Mouse (Mus musculus) MEL (cell line): Measurements from ENCODE around the gene Slc38a2. TPM values are rescaled to one million over a fixed set of nuclear protein-coding genes. Genes with fewer than 3 reads are reported as not detected.

Experiments
- DNase-seq: peaks from one replicate; pipeline ENCODE4 v3.0.0; 2011; ENCODE audit warnings: low read depth, low spot score
- H3K27ac ChIP-seq: 2 replicates; pipeline ENCODE4 v1.5.1; 2012; ENCODE audit warnings: low read depth, mild to moderate bottlenecking, control low read depth, low read length, moderate library complexity; ENCODE audit not compliant: control insufficient read depth
- H3K27me3 ChIP-seq, 2 experiments: fragments of 150-350 bp in 1 of 2; sonication (generic) in 1 of 2; 2 replicates each; pipeline ENCODE4 v1.6.1; 2012; ENCODE audit warnings: low read length in 2 of 2, mild to moderate bottlenecking in 2 of 2, improper control_type of control experiment in 1 of 2, moderate library complexity in 1 of 2; ENCODE audit not compliant: insufficient read depth in 2 of 2, control insufficient read depth in 1 of 2
- H3K36me3 ChIP-seq, 2 experiments: 2 replicates each; pipeline ENCODE4 v1.6.1; 2012 to 2014; ENCODE audit warnings: low read length in 2 of 2, improper control_type of control experiment in 1 of 2, inconsistent platforms in 1 of 2, mild to moderate bottlenecking in 1 of 2; ENCODE audit not compliant: insufficient read depth in 2 of 2, control insufficient read depth in 1 of 2
- H3K4me1 ChIP-seq, 2 experiments: fragments of 150-350 bp in 1 of 2; sonication (generic) in 1 of 2; 2 replicates each; pipeline ENCODE4 v1.6.1; 2012; ENCODE audit warnings: low read length in 2 of 2, improper control_type of control experiment in 1 of 2, mild to moderate bottlenecking in 1 of 2; ENCODE audit not compliant: insufficient read depth in 2 of 2, control insufficient read depth in 1 of 2
- H3K4me3 ChIP-seq, 2 experiments: fragments of 150-350 bp in 1 of 2; sonication (generic) in 1 of 2; 2 replicates each; pipeline ENCODE4 v1.5.1; 2012; ENCODE audit warnings: low read depth in 2 of 2, low read length in 2 of 2, mild to moderate bottlenecking in 2 of 2, moderate library complexity in 2 of 2, control low read depth in 1 of 2, improper control_type of control experiment in 1 of 2; ENCODE audit not compliant: control insufficient read depth in 1 of 2, insufficient read depth in 1 of 2
- H3K79me2 ChIP-seq: 2 replicates; pipeline ENCODE4 v1.6.1; 2012; ENCODE audit warnings: mild to moderate bottlenecking, low read length, moderate library complexity; ENCODE audit not compliant: control insufficient read depth, poor library complexity, insufficient read depth
- H3K9ac ChIP-seq: 2 replicates; pipeline ENCODE4 v1.6.1; 2012; ENCODE audit warnings: low read depth, mild to moderate bottlenecking, control low read depth, low read length, moderate library complexity; ENCODE audit not compliant: control insufficient read depth, poor library complexity, severe bottlenecking
- H3K9me3 ChIP-seq: fragments of 150-350 bp; sonication (generic); replicated peaks from 2 replicates; pipeline ENCODE4 v1.6.1; 2012; ENCODE audit warnings: mild to moderate bottlenecking, low read length, improper control_type of control experiment, moderate library complexity; ENCODE audit not compliant: insufficient read depth
- CHD1 ChIP-seq: IDR thresholded peaks from 2 replicates; pipeline ENCODE4 v1.6.1; 2012; ENCODE audit warnings: low read depth, mild to moderate bottlenecking, inconsistent platforms, low read length, improper control_type of control experiment
- CHD2 ChIP-seq: IDR thresholded peaks from 2 replicates; pipeline ENCODE4 v1.6.1; 2011; ENCODE audit warnings: low read length, improper control_type of control experiment
- ELF1 ChIP-seq: IDR thresholded peaks from 2 replicates; pipeline ENCODE4 v1.6.1; 2014; ENCODE audit warnings: low read depth, mild to moderate bottlenecking, inconsistent platforms, low read length, improper control_type of control experiment, moderate library complexity
- EP300 ChIP-seq, 2 experiments: IDR thresholded peaks; 2 replicates each; pipeline ENCODE4 v1.6.1; 2011; ENCODE audit warnings: improper control_type of control experiment in 2 of 2, low read length in 2 of 2, low read depth in 1 of 2, mild to moderate bottlenecking in 1 of 2
- ETS1 ChIP-seq: IDR thresholded peaks from 2 replicates; pipeline ENCODE4 v1.6.1; 2012; ENCODE audit warnings: low read depth, mild to moderate bottlenecking, inconsistent platforms, low read length, improper control_type of control experiment, moderate library complexity
- GATA1 ChIP-seq: IDR thresholded peaks from 2 replicates; pipeline ENCODE4 v1.6.1; 2011; ENCODE audit warnings: low read depth, low read length, improper control_type of control experiment
- MAFK ChIP-seq: IDR thresholded peaks from 2 replicates; pipeline ENCODE4 v1.6.1; 2011; ENCODE audit warnings: low read depth, mild to moderate bottlenecking, low read length, improper control_type of control experiment, borderline replicate concordance
- MAX ChIP-seq: IDR thresholded peaks from 2 replicates; pipeline ENCODE4 v1.6.1; 2011; ENCODE audit warnings: low read length, improper control_type of control experiment
- MYB ChIP-seq: IDR thresholded peaks from 2 replicates; pipeline ENCODE4 v1.6.1; 2011; ENCODE audit warnings: mild to moderate bottlenecking, low read depth, low read length, improper control_type of control experiment
- MYC ChIP-seq: IDR thresholded peaks from 2 replicates; pipeline ENCODE4 v1.6.1; 2011; ENCODE audit warnings: low read depth, mild to moderate bottlenecking, low read length, improper control_type of control experiment, moderate library complexity
- NELFE ChIP-seq: IDR thresholded peaks from 2 replicates; pipeline ENCODE4 v1.6.1; 2011; ENCODE audit warnings: low read depth, low read length, improper control_type of control experiment
- POLR2A ChIP-seq, 2 experiments: IDR thresholded peaks; 2 replicates each; pipeline ENCODE4 v1.6.1; 2011 to 2012; ENCODE audit warnings: low read length in 2 of 2, mild to moderate bottlenecking in 2 of 2, control low read depth in 1 of 2, improper control_type of control experiment in 1 of 2, low read depth in 1 of 2, moderate library complexity in 1 of 2; ENCODE audit not compliant: control insufficient read depth in 1 of 2, insufficient read depth in 1 of 2, poor library complexity in 1 of 2
- POLR2AphosphoS5 ChIP-seq: IDR thresholded peaks from 2 replicates; pipeline ENCODE4 v1.6.1; 2012; ENCODE audit warnings: low read depth, borderline replicate concordance, mild to moderate bottlenecking, inconsistent platforms, low read length, moderate library complexity, mixed read lengths
- RAD21 ChIP-seq: IDR thresholded peaks from 2 replicates; pipeline ENCODE4 v1.6.1; 2011; ENCODE audit warnings: mild to moderate bottlenecking, low read depth, low read length, improper control_type of control experiment
- RCOR1 ChIP-seq: IDR thresholded peaks from 2 replicates; pipeline ENCODE4 v1.6.1; 2012; ENCODE audit warnings: low read depth, mild to moderate bottlenecking, inconsistent platforms, low read length, improper control_type of control experiment
- SIN3A ChIP-seq: IDR thresholded peaks from 2 replicates; pipeline ENCODE4 v1.6.1; 2012; ENCODE audit warnings: low read length, improper control_type of control experiment, inconsistent platforms
- TAL1 ChIP-seq: IDR thresholded peaks from 2 replicates; pipeline ENCODE4 v1.6.1; 2012; ENCODE audit warnings: mild to moderate bottlenecking, inconsistent platforms, low read length, moderate library complexity, mixed read lengths
- TBP ChIP-seq: IDR thresholded peaks from 2 replicates; pipeline ENCODE4 v1.8.0; 2011; ENCODE audit warnings: low read depth, low read length, improper control_type of control experiment
- TCF12 ChIP-seq: IDR thresholded peaks from 2 replicates; pipeline ENCODE4 v1.6.1; 2014; ENCODE audit warnings: low read depth, mild to moderate bottlenecking, inconsistent platforms, low read length, improper control_type of control experiment, moderate library complexity
- UBTF ChIP-seq: IDR thresholded peaks from 2 replicates; pipeline ENCODE4 v1.6.1; 2012; ENCODE audit warnings: low read depth, mild to moderate bottlenecking, inconsistent platforms, low read length, improper control_type of control experiment, moderate library complexity, borderline replicate concordance; ENCODE audit not compliant: insufficient read depth
- USF1 ChIP-seq: IDR thresholded peaks from 2 replicates; pipeline ENCODE4 v1.6.1; 2014; ENCODE audit warnings: low read depth, mild to moderate bottlenecking, inconsistent platforms, low read length, improper control_type of control experiment, moderate library complexity
- USF2 ChIP-seq, 2 experiments: IDR thresholded peaks; 2 replicates each; pipeline ENCODE4 v1.6.1; 2011 to 2012; ENCODE audit warnings: improper control_type of control experiment in 2 of 2, low read length in 2 of 2, borderline replicate concordance in 1 of 2, inconsistent platforms in 1 of 2, low read depth in 1 of 2, mild to moderate bottlenecking in 1 of 2; ENCODE audit not compliant: insufficient read depth in 1 of 2
- ZKSCAN1 ChIP-seq: IDR thresholded peaks from 2 replicates; pipeline ENCODE4 v1.6.1; 2012; ENCODE audit warnings: low read depth, mild to moderate bottlenecking, inconsistent platforms, low read length, improper control_type of control experiment, moderate library complexity
- polyA plus RNA-seq, 2 experiments: library from polyadenylated mRNA; stranded (reverse) in 1 of 2; unstranded in 1 of 2; fragments of >175 nt in 1 of 2; fragments of >200 nt in 1 of 2; gene quantifications; 2 replicates each; pipeline versions ENCODE4 v1.2.1 to v1.2.4; 2012; ENCODE audit warnings: low replicate concordance in 2 of 2, low read depth in 1 of 2; ENCODE audit not compliant: insufficient read length in 2 of 2, insufficient read depth in 1 of 2, missing spikeins in 1 of 2
- total RNA-seq: library from RNA; depleted of rRNA; stranded (reverse); fragments of 300-350 nt; gene quantifications from 2 replicates; pipeline ENCODE4 v1.2.3, GENCODE M21; 2012

Gene Slc38a2
- total and polyA plus RNA-seq, 3 experiments, result 80.6 to 590 (median 177) TPM

DNA sequence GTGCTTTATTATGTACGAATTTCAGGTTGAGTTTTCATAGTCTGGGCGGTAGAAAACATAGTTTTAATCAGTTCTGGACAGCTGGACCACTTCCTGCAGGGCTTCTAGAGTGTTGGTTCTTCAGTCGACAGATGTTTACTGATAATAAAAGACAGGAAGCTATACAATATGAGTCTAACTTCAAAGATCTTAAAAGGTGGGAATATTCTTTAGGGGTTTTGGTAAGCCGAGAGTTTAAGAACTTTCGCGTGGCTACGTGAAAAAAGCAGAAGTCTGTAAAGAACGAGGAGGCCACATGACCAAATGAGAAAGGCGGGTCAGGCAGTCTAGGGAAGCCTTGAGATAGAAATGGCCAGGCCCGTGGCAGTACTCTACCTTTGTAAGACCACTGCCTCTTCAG lies 29.5 kb upstream of the Slc38a2 start:
- peak overlapping the region; percentile 73 for H3K27ac ChIP-seq
- no peaks in the 10 kb centered on the region for H3K9me3 ChIP-seq
- peak; percentile 95 for DNase-seq
- peaks cover 10 to 27% of the 10 kb centered on the region in 2 experiments for H3K4me1 ChIP-seq
- H3K27me3 ChIP-seq, result no peaks in the 10 kb centered on the region
- H3K36me3 ChIP-seq, result peaks cover 0 to 26% of the 10 kb centered on the region in 2 experiments; a peak in 2 of 4 replicates
- H3K4me3 ChIP-seq, result no peak overlapping the region
- peak overlapping the region; percentile 12 for H3K9ac ChIP-seq
- peak; percentile 96 for TF ChIP-seq TCF12
- no peak for TF ChIP-seq RAD21
- TF ChIP-seq GATA1, result peak; percentile 97
- no peak for TF ChIP-seq ZKSCAN1
- peak; percentile 93 to 95 for TF ChIP-seq EP300 (IDR thresholded peaks at IDR 0.05; ENCODE audit: low read depth in 1 of 2, low read length in 2 of 2)
- TF ChIP-seq TBP, result 0 out of 2 replicates have a peak, but pooled peaks have one; percentile 49
- TF ChIP-seq USF2 (IDR thresholded peaks at IDR 0.05; ENCODE audit: borderline replicate concordance in 1 of 2, insufficient read depth in 1 of 2, low read depth in 1 of 2, low read length in 2 of 2), result peak; percentile 31 to 76; a peak in 2 of 4 replicates
- 0 out of 2 replicates have a peak, but pooled peaks have one; percentile 8 for TF ChIP-seq ELF1
- TF ChIP-seq USF1, result peak; percentile 95
- TF ChIP-seq SIN3A, result no peak; the same call in none of the 2 replicates
- TF ChIP-seq UBTF, result no peak
- TF ChIP-seq ETS1, result peak; percentile 91
- peak; percentile 60 for TF ChIP-seq CHD2
- peak; percentile 97 for TF ChIP-seq MYC
- peak; percentile 95 for TF ChIP-seq MAX
- TF ChIP-seq NELFE, result 0 out of 2 replicates have a peak, but pooled peaks have one; percentile 10
- TF ChIP-seq MYB, result no peak
- TF ChIP-seq RCOR1, result peak; percentile 63; the same call in 1 of the 2 replicates
- peak in 1 of 2 experiments; percentile 40; a peak in 1 of 4 replicates for TF ChIP-seq POLR2A (IDR thresholded peaks at IDR 0.05; ENCODE audit: control insufficient read depth in 1 of 2, insufficient read depth in 1 of 2, low read depth in 1 of 2, low read length in 2 of 2, poor library complexity in 1 of 2)
- TF ChIP-seq MAFK, result no peak
- TF ChIP-seq POLR2AphosphoS5, result no peak
- TF ChIP-seq TAL1, result peak; percentile 99
- TF ChIP-seq CHD1, result no peak
- H3K79me2 ChIP-seq, result no peaks in the 10 kb centered on the region
